Mouse (Mus musculus) MEL (cell line): ENCODE measurements around the gene Trak1. TPM values are rescaled to one million over a fixed set of nuclear protein-coding genes. Genes with fewer than 3 reads are reported as not detected.

Source experiments
- DNase-seq: peaks from one replicate; pipeline ENCODE4 v3.0.0; 2011; ENCODE audit warnings: low read depth, low spot score
- H3K27ac ChIP-seq: 2 replicates; pipeline ENCODE4 v1.5.1; 2012; ENCODE audit warnings: low read depth, mild to moderate bottlenecking, control low read depth, low read length, moderate library complexity; ENCODE audit not compliant: control insufficient read depth
- H3K27me3 ChIP-seq, 2 experiments: fragments of 150-350 bp in 1 of 2; sonication (generic) in 1 of 2; 2 replicates each; pipeline ENCODE4 v1.6.1; 2012; ENCODE audit warnings: low read length in 2 of 2, mild to moderate bottlenecking in 2 of 2, improper control_type of control experiment in 1 of 2, moderate library complexity in 1 of 2; ENCODE audit not compliant: insufficient read depth in 2 of 2, control insufficient read depth in 1 of 2
- H3K36me3 ChIP-seq, 2 experiments: 2 replicates each; pipeline ENCODE4 v1.6.1; 2012 to 2014; ENCODE audit warnings: low read length in 2 of 2, improper control_type of control experiment in 1 of 2, inconsistent platforms in 1 of 2, mild to moderate bottlenecking in 1 of 2; ENCODE audit not compliant: insufficient read depth in 2 of 2, control insufficient read depth in 1 of 2
- H3K4me1 ChIP-seq, 2 experiments: fragments of 150-350 bp in 1 of 2; sonication (generic) in 1 of 2; 2 replicates each; pipeline ENCODE4 v1.6.1; 2012; ENCODE audit warnings: low read length in 2 of 2, improper control_type of control experiment in 1 of 2, mild to moderate bottlenecking in 1 of 2; ENCODE audit not compliant: insufficient read depth in 2 of 2, control insufficient read depth in 1 of 2
- H3K4me3 ChIP-seq, 2 experiments: fragments of 150-350 bp in 1 of 2; sonication (generic) in 1 of 2; 2 replicates each; pipeline ENCODE4 v1.5.1; 2012; ENCODE audit warnings: low read depth in 2 of 2, low read length in 2 of 2, mild to moderate bottlenecking in 2 of 2, moderate library complexity in 2 of 2, control low read depth in 1 of 2, improper control_type of control experiment in 1 of 2; ENCODE audit not compliant: control insufficient read depth in 1 of 2, insufficient read depth in 1 of 2
- H3K79me2 ChIP-seq: 2 replicates; pipeline ENCODE4 v1.6.1; 2012; ENCODE audit warnings: mild to moderate bottlenecking, low read length, moderate library complexity; ENCODE audit not compliant: control insufficient read depth, poor library complexity, insufficient read depth
- H3K9ac ChIP-seq: 2 replicates; pipeline ENCODE4 v1.6.1; 2012; ENCODE audit warnings: low read depth, mild to moderate bottlenecking, control low read depth, low read length, moderate library complexity; ENCODE audit not compliant: control insufficient read depth, poor library complexity, severe bottlenecking
- H3K9me3 ChIP-seq: fragments of 150-350 bp; sonication (generic); replicated peaks from 2 replicates; pipeline ENCODE4 v1.6.1; 2012; ENCODE audit warnings: mild to moderate bottlenecking, low read length, improper control_type of control experiment, moderate library complexity; ENCODE audit not compliant: insufficient read depth
- BHLHE40 ChIP-seq: IDR thresholded peaks from 2 replicates; pipeline ENCODE4 v1.6.1; 2012; ENCODE audit warnings: low read depth, mild to moderate bottlenecking, inconsistent platforms, low read length, improper control_type of control experiment, borderline replicate concordance
- CHD2 ChIP-seq: IDR thresholded peaks from 2 replicates; pipeline ENCODE4 v1.6.1; 2011; ENCODE audit warnings: low read length, improper control_type of control experiment
- CTCF ChIP-seq, 3 experiments: IDR thresholded peaks in 2 of 3; conservative IDR thresholded peaks in 1 of 3; 2 replicates each; pipeline ENCODE4 v1.5.1; 2011 to 2012; ENCODE audit warnings: low read length in 3 of 3, low read depth in 2 of 3, mild to moderate bottlenecking in 2 of 3, improper control_type of control experiment in 1 of 3, inconsistent platforms in 1 of 3, mixed read lengths in 1 of 3, moderate library complexity in 1 of 3; ENCODE audit not compliant: control insufficient read depth in 1 of 3, insufficient read depth in 1 of 3, poor library complexity in 1 of 3, severe bottlenecking in 1 of 3
- ELF1 ChIP-seq: IDR thresholded peaks from 2 replicates; pipeline ENCODE4 v1.6.1; 2014; ENCODE audit warnings: low read depth, mild to moderate bottlenecking, inconsistent platforms, low read length, improper control_type of control experiment, moderate library complexity
- EP300 ChIP-seq, 2 experiments: IDR thresholded peaks; 2 replicates each; pipeline ENCODE4 v1.6.1; 2011; ENCODE audit warnings: improper control_type of control experiment in 2 of 2, low read length in 2 of 2, low read depth in 1 of 2, mild to moderate bottlenecking in 1 of 2
- GABPA ChIP-seq: IDR thresholded peaks from 2 replicates; pipeline ENCODE4 v1.6.1; 2012; ENCODE audit warnings: low read depth, mild to moderate bottlenecking, inconsistent platforms, low read length, improper control_type of control experiment, moderate library complexity
- GATA1 ChIP-seq: IDR thresholded peaks from 2 replicates; pipeline ENCODE4 v1.6.1; 2011; ENCODE audit warnings: low read depth, low read length, improper control_type of control experiment
- JUND ChIP-seq: IDR thresholded peaks from 2 replicates; pipeline ENCODE4 v1.6.1; 2011; ENCODE audit warnings: low read depth, mild to moderate bottlenecking, improper control_type of control experiment, low read length
- KAT2A ChIP-seq: conservative IDR thresholded peaks from 2 replicates; pipeline ENCODE4 v1.6.1; 2012; ENCODE audit warnings: low read depth, low read length, improper control_type of control experiment, inconsistent platforms
- MAFK ChIP-seq: IDR thresholded peaks from 2 replicates; pipeline ENCODE4 v1.6.1; 2011; ENCODE audit warnings: low read depth, mild to moderate bottlenecking, low read length, improper control_type of control experiment, borderline replicate concordance
- MAX ChIP-seq: IDR thresholded peaks from 2 replicates; pipeline ENCODE4 v1.6.1; 2011; ENCODE audit warnings: low read length, improper control_type of control experiment
- MAZ ChIP-seq: IDR thresholded peaks from 2 replicates; pipeline ENCODE4 v1.6.1; 2012; ENCODE audit warnings: low read depth, mild to moderate bottlenecking, inconsistent platforms, low read length, improper control_type of control experiment
- MEF2A ChIP-seq: IDR thresholded peaks from 2 replicates; pipeline ENCODE4 v1.6.1; 2014; ENCODE audit warnings: low read depth, mild to moderate bottlenecking, inconsistent platforms, low read length, improper control_type of control experiment; ENCODE audit not compliant: poor library complexity, insufficient replicate concordance, severe bottlenecking; ENCODE audit errors: extremely low read depth
- MXI1 ChIP-seq: IDR thresholded peaks from 2 replicates; pipeline ENCODE4 v1.6.1; 2011; ENCODE audit warnings: mild to moderate bottlenecking, low read depth, low read length, improper control_type of control experiment
- MYB ChIP-seq: IDR thresholded peaks from 2 replicates; pipeline ENCODE4 v1.6.1; 2011; ENCODE audit warnings: mild to moderate bottlenecking, low read depth, low read length, improper control_type of control experiment
- MYC ChIP-seq: IDR thresholded peaks from 2 replicates; pipeline ENCODE4 v1.6.1; 2011; ENCODE audit warnings: low read depth, mild to moderate bottlenecking, low read length, improper control_type of control experiment, moderate library complexity
- NRF1 ChIP-seq: IDR thresholded peaks from 2 replicates; pipeline ENCODE4 v1.6.1; 2014; ENCODE audit warnings: low read depth, mild to moderate bottlenecking, inconsistent platforms, low read length, improper control_type of control experiment, moderate library complexity; ENCODE audit not compliant: poor library complexity, insufficient read depth, severe bottlenecking
- POLR2A ChIP-seq, 2 experiments: IDR thresholded peaks; 2 replicates each; pipeline ENCODE4 v1.6.1; 2011 to 2012; ENCODE audit warnings: low read length in 2 of 2, mild to moderate bottlenecking in 2 of 2, control low read depth in 1 of 2, improper control_type of control experiment in 1 of 2, low read depth in 1 of 2, moderate library complexity in 1 of 2; ENCODE audit not compliant: control insufficient read depth in 1 of 2, insufficient read depth in 1 of 2, poor library complexity in 1 of 2
- POLR2AphosphoS5 ChIP-seq: IDR thresholded peaks from 2 replicates; pipeline ENCODE4 v1.6.1; 2012; ENCODE audit warnings: low read depth, borderline replicate concordance, mild to moderate bottlenecking, inconsistent platforms, low read length, moderate library complexity, mixed read lengths
- RAD21 ChIP-seq: IDR thresholded peaks from 2 replicates; pipeline ENCODE4 v1.6.1; 2011; ENCODE audit warnings: mild to moderate bottlenecking, low read depth, low read length, improper control_type of control experiment
- SMC3 ChIP-seq: IDR thresholded peaks from 2 replicates; pipeline ENCODE4 v1.6.1; 2011; ENCODE audit warnings: low read depth, low read length, improper control_type of control experiment
- TAL1 ChIP-seq: IDR thresholded peaks from 2 replicates; pipeline ENCODE4 v1.6.1; 2012; ENCODE audit warnings: mild to moderate bottlenecking, inconsistent platforms, low read length, moderate library complexity, mixed read lengths
- TBP ChIP-seq: IDR thresholded peaks from 2 replicates; pipeline ENCODE4 v1.8.0; 2011; ENCODE audit warnings: low read depth, low read length, improper control_type of control experiment
- UBTF ChIP-seq: IDR thresholded peaks from 2 replicates; pipeline ENCODE4 v1.6.1; 2012; ENCODE audit warnings: low read depth, mild to moderate bottlenecking, inconsistent platforms, low read length, improper control_type of control experiment, moderate library complexity, borderline replicate concordance; ENCODE audit not compliant: insufficient read depth
- ZC3H11A ChIP-seq: IDR thresholded peaks from 2 replicates; pipeline ENCODE4 v1.6.1; 2012; ENCODE audit warnings: low read depth, mild to moderate bottlenecking, inconsistent platforms, low read length, improper control_type of control experiment
- ZKSCAN1 ChIP-seq: IDR thresholded peaks from 2 replicates; pipeline ENCODE4 v1.6.1; 2012; ENCODE audit warnings: low read depth, mild to moderate bottlenecking, inconsistent platforms, low read length, improper control_type of control experiment, moderate library complexity
- ZMIZ1 ChIP-seq: IDR thresholded peaks from 2 replicates; pipeline ENCODE4 v1.6.1; 2012; ENCODE audit warnings: low read depth, mild to moderate bottlenecking, inconsistent platforms, low read length, improper control_type of control experiment, moderate library complexity
- ZNF384 ChIP-seq: IDR thresholded peaks from 2 replicates; pipeline ENCODE4 v1.6.1; 2012; ENCODE audit warnings: low read depth, mild to moderate bottlenecking, inconsistent platforms, low read length, improper control_type of control experiment
- polyA plus RNA-seq, 2 experiments: library from polyadenylated mRNA; stranded (reverse) in 1 of 2; unstranded in 1 of 2; fragments of >175 nt in 1 of 2; fragments of >200 nt in 1 of 2; gene quantifications; 2 replicates each; pipeline versions ENCODE4 v1.2.1 to v1.2.4; 2012; ENCODE audit warnings: low replicate concordance in 2 of 2, low read depth in 1 of 2; ENCODE audit not compliant: insufficient read length in 2 of 2, insufficient read depth in 1 of 2, missing spikeins in 1 of 2
- total RNA-seq: library from RNA; depleted of rRNA; stranded (reverse); fragments of 300-350 nt; gene quantifications from 2 replicates; pipeline ENCODE4 v1.2.3, GENCODE M21; 2012

Trak1 gene
- total and polyA plus RNA-seq, 3 experiments, result 16.2 to 35.5 TPM; not detected in 1

DNA sequence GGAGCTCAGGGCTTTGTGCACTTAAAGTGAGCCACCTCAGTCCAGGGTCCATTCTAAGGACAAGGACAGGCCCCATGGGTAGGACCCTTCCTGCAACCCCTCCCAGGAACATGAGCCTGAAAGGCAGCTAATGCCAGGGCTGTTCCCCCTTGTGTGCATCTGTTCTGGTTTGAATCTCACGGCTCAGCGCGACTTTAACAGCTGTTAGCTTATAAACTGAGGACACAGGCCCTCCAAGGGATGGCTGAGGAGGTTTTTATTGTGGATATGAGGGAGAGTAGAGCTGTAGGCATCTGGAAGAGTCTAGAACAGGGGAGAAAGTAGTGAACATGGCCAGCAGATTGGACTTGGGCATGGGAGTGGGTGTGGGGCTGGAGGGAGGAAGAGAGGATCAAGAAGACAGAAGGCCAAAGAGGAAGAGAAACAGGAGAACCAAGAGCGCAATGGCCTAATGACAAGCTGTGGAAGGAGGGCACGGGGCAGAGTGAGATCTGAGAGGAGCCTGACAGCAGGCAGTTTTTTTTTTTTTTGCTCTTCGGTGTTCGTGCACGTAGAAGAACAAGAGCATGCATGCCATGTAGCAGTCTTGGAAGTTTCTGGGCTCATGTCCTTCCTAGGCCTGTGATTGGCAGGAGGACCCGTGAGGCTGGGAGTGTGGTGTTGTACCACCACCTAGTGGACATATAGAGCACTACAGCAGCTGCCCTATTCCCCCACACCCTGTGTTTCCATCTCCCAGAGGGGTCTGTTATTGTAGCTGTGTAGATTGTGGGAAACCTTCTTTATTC is 77.0 kb downstream of the Trak1 start:
- Histone ChIP-seq H3K4me1 (peaks cover 0 to 7% of the 10 kb centered on the region in 2 experiments; a peak in 2 of 4 replicates), H3K27ac (no peak overlapping the region), H3K9ac (no peak overlapping the region), H3K36me3 (no peaks in the 10 kb centered on the region; a peak in 1 of 4 replicates), H3K4me3 (no peak overlapping the region), H3K27me3 (no peaks in the 10 kb centered on the region)
- peak; percentile 71 for DNase-seq
- TF ChIP-seq MEF2A (no peak), RAD21 (peak; percentile 90), ZKSCAN1 (no peak), MAZ (no peak), TAL1 (no peak), GATA1 (no peak), MXI1 (no peak), CHD2 (no peak), BHLHE40 (no peak), ZNF384 (peak; percentile 43; the same call in 1 of the 2 replicates), GABPA (no peak), NRF1 (no peak), CTCF (IDR thresholded peaks at IDR 0.05 in 2 of 3, conservative IDR thresholded peaks at IDR 0.05 in 1 of 3; ENCODE audit: control insufficient read depth in 1 of 3, insufficient read depth in 1 of 3, low read depth in 2 of 3, low read length in 3 of 3, poor library complexity in 1 of 3, severe bottlenecking in 1 of 3) (peak; percentile 84 to 99 (median 94)), MAFK (no peak), MYB (no peak), MAX (no peak), EP300 (IDR thresholded peaks at IDR 0.05; ENCODE audit: low read depth in 1 of 2, low read length in 2 of 2) (no peak), SMC3 (peak; percentile 82), ZC3H11A (peak; percentile 74)
- TF ChIP-seq, all 39 proteins: peak for 5
- Histone ChIP-seq H3K79me2 (no peaks in the 10 kb centered on the region), H3K9me3 (no peaks in the 10 kb centered on the region)

DNA sequence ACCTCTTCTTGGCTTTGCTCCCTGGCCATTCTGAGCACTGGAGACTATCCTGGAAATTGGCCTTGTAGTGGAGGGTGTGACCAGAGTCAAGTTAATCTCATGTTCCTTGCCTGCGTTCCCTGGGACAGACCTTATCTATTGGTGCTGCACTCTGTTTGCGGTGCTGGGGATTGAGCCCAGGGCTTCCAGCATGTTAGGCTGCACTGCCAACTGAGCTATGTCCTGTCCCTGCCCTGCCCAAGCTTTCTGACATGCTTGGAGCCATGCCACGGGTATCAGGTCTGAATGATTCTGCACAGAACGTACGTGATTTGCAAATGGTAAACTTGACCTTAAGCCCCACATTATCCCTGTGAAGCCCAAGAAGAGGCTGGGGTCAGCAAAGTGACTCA is 77.6 kb downstream of the Trak1 start:
- no peak for DNase-seq
- Histone ChIP-seq H3K4me3 (no peak overlapping the region), H3K4me1 (peaks cover 0 to 7% of the 10 kb centered on the region in 2 experiments; a peak in 2 of 4 replicates), H3K79me2 (no peaks in the 10 kb centered on the region), H3K36me3 (no peaks in the 10 kb centered on the region; a peak in 1 of 4 replicates), H3K9ac (no peak overlapping the region), H3K9me3 (no peaks in the 10 kb centered on the region), H3K27me3 (no peaks in the 10 kb centered on the region), H3K27ac (no peak overlapping the region)
- TF ChIP-seq MYC (no peak), BHLHE40 (no peak), TAL1 (no peak), NRF1 (no peak), POLR2AphosphoS5 (no peak), MXI1 (no peak), TBP (no peak), POLR2A (IDR thresholded peaks at IDR 0.05; ENCODE audit: control insufficient read depth in 1 of 2, insufficient read depth in 1 of 2, low read depth in 1 of 2, low read length in 2 of 2, poor library complexity in 1 of 2) (no peak), JUND (no peak), ELF1 (no peak), KAT2A (no peak), UBTF (no peak), ZMIZ1 (no peak), SMC3 (no peak), MAX (no peak), CHD2 (no peak)
